Mouse (Mus musculus): ENCODE data around the gene Creb3l4. TPM values are rescaled to one million over a fixed set of nuclear protein-coding genes. Genes with fewer than 3 reads are reported as not detected.

The Creb3l4 gene
- polyA plus RNA-seq, 1 experiment from 2014 or later, result 28.9 TPM

- Histone ChIP-seq H3K9ac (ENCODE audit: low read length) (peak overlapping the region; percentile 83), H3K36me3 (ENCODE audit: control insufficient read depth, insufficient read depth, low read length) (peaks cover 22% of the 10 kb centered on the region), H3K4me3 (replicated peaks; ENCODE audit: low read length) (peak overlapping the region; percentile 72), H3K9me3 (replicated peaks; ENCODE audit: control insufficient read depth, low read length) (no peaks in the 10 kb centered on the region), H3K4me1 (ENCODE audit: control insufficient read depth, insufficient read depth, low read length) (peaks cover 22% of the 10 kb centered on the region), H3K27me3 (ENCODE audit: control insufficient read depth, insufficient read depth, low read length) (no peaks in the 10 kb centered on the region), H3K4me2 (ENCODE audit: low read depth, low read length) (peak overlapping the region; percentile 99), H3K27ac (ENCODE audit: low read length) (no peak overlapping the region)
- 6% methylated on average over 5 of the region's 5 CpGs for WGBS
- no peak for ATAC-seq (ENCODE audit: insufficient read depth, low FRiP score)
Measured at GRCm38 (mm10) chr3:90212723-90213122, 30.6 kb downstream of the Creb3l4 start.

- ATAC-seq (ENCODE audit: insufficient read depth, low FRiP score), result no peak
- Histone ChIP-seq H3K4me2 (ENCODE audit: low read depth, low read length) (peak overlapping the region; percentile 99), H3K27me3 (ENCODE audit: control insufficient read depth, insufficient read depth, low read length) (no peaks in the 10 kb centered on the region), H3K4me1 (ENCODE audit: control insufficient read depth, insufficient read depth, low read length) (peaks cover 22% of the 10 kb centered on the region), H3K9me3 (replicated peaks; ENCODE audit: control insufficient read depth, low read length) (no peaks in the 10 kb centered on the region), H3K36me3 (ENCODE audit: control insufficient read depth, insufficient read depth, low read length) (peaks cover 22% of the 10 kb centered on the region), H3K9ac (ENCODE audit: low read length) (peak overlapping the region; percentile 83), H3K4me3 (replicated peaks; ENCODE audit: low read length) (peak overlapping the region; percentile 72), H3K27ac (ENCODE audit: low read length) (peak overlapping the region; percentile 38; the same call in 1 of the 2 replicates)
- 59% methylated on average over 13 of the region's 13 CpGs for WGBS
Measured at GRCm38 (mm10) chr3:90211475-90212398, 31.6 kb downstream of the Creb3l4 start.

DNA sequence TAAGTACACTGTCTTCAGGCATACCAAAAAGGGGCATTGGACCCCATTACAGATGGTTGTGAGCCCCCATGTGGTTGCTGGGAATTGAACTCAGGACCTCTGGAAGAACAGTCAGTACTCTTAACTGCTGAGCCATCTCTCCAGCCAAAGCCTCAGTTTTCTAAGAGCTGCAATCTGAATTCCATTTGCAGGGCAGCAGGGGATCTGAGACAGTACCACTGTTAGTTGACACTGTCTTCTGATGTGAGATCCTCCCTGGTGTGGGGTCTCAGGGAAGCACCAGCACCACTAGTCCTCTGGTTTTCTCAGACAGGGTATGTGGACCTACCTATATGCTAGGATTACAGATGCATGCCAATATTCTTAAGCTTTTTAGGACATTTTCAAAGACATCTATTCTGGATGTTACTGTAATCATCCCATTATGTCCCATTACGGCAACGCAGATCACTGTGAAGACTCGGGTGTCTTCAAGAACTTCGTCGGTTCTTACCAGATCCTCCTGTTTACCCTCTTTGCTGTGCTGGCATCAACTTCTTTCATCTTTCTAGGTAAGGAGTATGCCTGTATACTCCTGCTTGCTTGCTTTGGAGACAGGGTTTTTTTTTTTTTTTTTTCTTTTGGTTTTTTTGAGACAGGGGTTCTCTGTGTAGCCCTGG lies 33.3 kb downstream of the Creb3l4 start:
- no peak for ATAC-seq (ENCODE audit: insufficient read depth, low FRiP score)
- Histone ChIP-seq H3K4me3 (replicated peaks; ENCODE audit: low read length) (no peak overlapping the region), H3K27me3 (ENCODE audit: control insufficient read depth, insufficient read depth, low read length) (no peaks in the 10 kb centered on the region), H3K4me2 (ENCODE audit: low read depth, low read length) (no peak overlapping the region), H3K36me3 (ENCODE audit: control insufficient read depth, insufficient read depth, low read length) (peaks cover 22% of the 10 kb centered on the region), H3K9ac (ENCODE audit: low read length) (no peak overlapping the region), H3K27ac (ENCODE audit: low read length) (no peak overlapping the region), H3K9me3 (replicated peaks; ENCODE audit: control insufficient read depth, low read length) (no peaks in the 10 kb centered on the region), H3K4me1 (ENCODE audit: control insufficient read depth, insufficient read depth, low read length) (peaks cover 22% of the 10 kb centered on the region)
- 85% methylated on average over 5 of the region's 5 CpGs for WGBS

DNA sequence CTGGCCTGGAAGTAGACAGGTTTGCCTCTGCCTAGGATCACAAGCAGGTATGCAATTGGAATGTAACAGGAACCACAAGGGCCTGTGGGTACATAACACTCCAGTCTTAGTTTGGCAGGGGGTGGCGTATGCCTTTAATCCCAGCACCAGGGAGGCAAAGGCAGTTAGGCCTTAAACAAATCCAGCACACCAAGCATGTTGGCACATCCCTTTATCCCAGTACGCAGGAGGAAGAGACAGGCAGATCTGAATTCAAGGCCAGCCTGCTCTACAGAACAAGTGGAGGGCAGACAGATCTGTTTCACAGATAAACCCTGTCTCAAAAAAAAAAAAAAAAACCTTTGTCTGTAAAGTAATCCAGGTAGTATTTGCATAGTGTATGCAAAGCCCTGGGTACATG lies 34.6 kb downstream of the Creb3l4 start:
- Histone ChIP-seq H3K9ac (ENCODE audit: low read length) (no peak overlapping the region), H3K27me3 (ENCODE audit: control insufficient read depth, insufficient read depth, low read length) (no peaks in the 10 kb centered on the region), H3K4me2 (ENCODE audit: low read depth, low read length) (no peak overlapping the region), H3K27ac (ENCODE audit: low read length) (no peak overlapping the region), H3K9me3 (replicated peaks; ENCODE audit: control insufficient read depth, low read length) (no peaks in the 10 kb centered on the region), H3K36me3 (ENCODE audit: control insufficient read depth, insufficient read depth, low read length) (peaks cover 22% of the 10 kb centered on the region), H3K4me1 (ENCODE audit: control insufficient read depth, insufficient read depth, low read length) (peaks cover 16% of the 10 kb centered on the region), H3K4me3 (replicated peaks; ENCODE audit: low read length) (no peak overlapping the region)
- ATAC-seq (ENCODE audit: insufficient read depth, low FRiP score), result no peak
- 69% methylated on average over 2 of the region's 2 CpGs for WGBS

- WGBS, result 97% methylated on average over 2 of the region's 2 CpGs
Measured at GRCm38 (mm10) chr3:90204582-90204981, 38.7 kb downstream of the Creb3l4 start.

DNA sequence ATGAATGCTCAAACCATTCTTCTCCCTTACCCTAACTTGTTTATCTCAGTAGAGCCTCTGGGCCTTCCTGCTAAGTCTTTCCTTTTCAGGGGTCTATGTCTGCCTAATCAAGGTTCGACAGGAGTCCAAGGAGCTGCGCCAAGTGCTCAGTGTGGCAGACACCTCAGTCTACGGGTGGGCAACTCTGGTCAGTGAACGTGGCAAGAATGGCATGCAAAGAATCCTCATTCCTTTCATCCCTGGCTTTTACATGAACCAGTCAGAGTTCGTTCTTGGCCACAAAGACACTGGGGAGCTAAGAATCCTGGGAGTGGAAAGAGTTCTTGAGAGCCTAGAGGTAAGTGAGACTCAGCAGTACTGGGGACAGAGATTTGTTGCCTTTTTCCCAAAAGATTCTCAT lies 39.7 kb downstream of the Creb3l4 start:
- Histone ChIP-seq H3K9ac (ENCODE audit: low read length) (no peak overlapping the region), H3K36me3 (ENCODE audit: control insufficient read depth, insufficient read depth, low read length) (0 out of 2 replicates have a peak, but pooled peaks cover 8% of the 10 kb centered on the region), H3K9me3 (replicated peaks; ENCODE audit: control insufficient read depth, low read length) (no peaks in the 10 kb centered on the region), H3K27me3 (ENCODE audit: control insufficient read depth, insufficient read depth, low read length) (no peaks in the 10 kb centered on the region), H3K4me1 (ENCODE audit: control insufficient read depth, insufficient read depth, low read length) (no peaks in the 10 kb centered on the region), H3K4me3 (replicated peaks; ENCODE audit: low read length) (no peak overlapping the region), H3K4me2 (ENCODE audit: low read depth, low read length) (no peak overlapping the region), H3K27ac (ENCODE audit: low read length) (no peak overlapping the region)
- 63% methylated on average over 5 of the region's 5 CpGs for WGBS
- no peak for ATAC-seq (ENCODE audit: insufficient read depth, low FRiP score)

More at GRCm38 (mm10) chr3:90204582-90204981, 38.7 kb downstream of the Creb3l4 start:
- H3K27ac ChIP-seq (ENCODE audit: low read length), result no peak overlapping the region
- no peaks in the 10 kb centered on the region for H3K4me1 ChIP-seq (ENCODE audit: control insufficient read depth, insufficient read depth, low read length)
- H3K27me3 ChIP-seq (ENCODE audit: control insufficient read depth, insufficient read depth, low read length), result no peaks in the 10 kb centered on the region
- no peak overlapping the region for H3K4me2 ChIP-seq (ENCODE audit: low read depth, low read length)
- H3K9me3 ChIP-seq (replicated peaks; ENCODE audit: control insufficient read depth, low read length), result no peaks in the 10 kb centered on the region
- no peak for ATAC-seq (ENCODE audit: insufficient read depth, low FRiP score)
- 0 out of 2 replicates have a peak, but pooled peaks cover 12% of the 10 kb centered on the region for H3K36me3 ChIP-seq (ENCODE audit: control insufficient read depth, insufficient read depth, low read length)
- no peak overlapping the region for H3K9ac ChIP-seq (ENCODE audit: low read length)
- no peak overlapping the region for H3K4me3 ChIP-seq (replicated peaks; ENCODE audit: low read length)

DNA sequence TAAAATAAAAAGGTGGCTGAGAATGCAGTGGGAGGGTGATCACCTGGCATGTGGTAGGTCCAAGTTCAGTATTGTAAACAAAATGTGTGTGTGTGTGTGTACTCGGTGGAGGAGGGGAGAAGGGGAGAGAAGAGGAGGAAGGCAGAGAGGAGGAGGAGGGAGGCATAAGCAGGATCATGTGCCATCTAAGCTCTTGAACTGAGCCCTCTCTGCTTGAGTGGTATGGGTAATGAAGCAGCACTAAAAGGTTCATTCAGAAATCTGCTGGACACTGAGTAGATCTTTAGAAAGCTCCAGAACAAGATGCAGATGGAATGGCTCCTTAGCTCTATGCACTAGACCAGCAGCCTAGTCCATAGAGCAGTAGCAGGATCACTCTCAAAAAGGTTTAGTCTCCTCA lies 40.4 kb downstream of the Creb3l4 start:
- H3K4me2 ChIP-seq (ENCODE audit: low read depth, low read length), result no peak overlapping the region
- H3K36me3 ChIP-seq (ENCODE audit: control insufficient read depth, insufficient read depth, low read length), result 0 out of 2 replicates have a peak, but pooled peaks cover 2% of the 10 kb centered on the region
- ATAC-seq (ENCODE audit: insufficient read depth, low FRiP score), result no peak
- H3K27ac ChIP-seq (ENCODE audit: low read length), result no peak overlapping the region
- 43% methylated on average over 1 of the region's 1 CpGs for WGBS
- H3K9ac ChIP-seq (ENCODE audit: low read length), result no peak overlapping the region
- no peaks in the 10 kb centered on the region for H3K4me1 ChIP-seq (ENCODE audit: control insufficient read depth, insufficient read depth, low read length)
- H3K27me3 ChIP-seq (ENCODE audit: control insufficient read depth, insufficient read depth, low read length), result no peaks in the 10 kb centered on the region
- H3K9me3 ChIP-seq (replicated peaks; ENCODE audit: control insufficient read depth, low read length), result no peaks in the 10 kb centered on the region
- no peak overlapping the region for H3K4me3 ChIP-seq (replicated peaks; ENCODE audit: low read length)

- Histone ChIP-seq H3K36me3 (ENCODE audit: control insufficient read depth, insufficient read depth, low read length) (no peaks in the 10 kb centered on the region), H3K4me3 (replicated peaks; ENCODE audit: low read length) (no peak overlapping the region), H3K27ac (ENCODE audit: low read length) (no peak overlapping the region), H3K4me1 (ENCODE audit: control insufficient read depth, insufficient read depth, low read length) (no peaks in the 10 kb centered on the region), H3K9ac (ENCODE audit: low read length) (no peak overlapping the region), H3K9me3 (replicated peaks; ENCODE audit: control insufficient read depth, low read length) (no peaks in the 10 kb centered on the region), H3K27me3 (ENCODE audit: control insufficient read depth, insufficient read depth, low read length) (no peaks in the 10 kb centered on the region), H3K4me2 (ENCODE audit: low read depth, low read length) (no peak overlapping the region)
- no peak for ATAC-seq (ENCODE audit: insufficient read depth, low FRiP score)
- 58% methylated on average over 1 of the region's 1 CpGs for WGBS
Measured at GRCm38 (mm10) chr3:90197548-90197947, 45.8 kb downstream of the Creb3l4 start.

DNA sequence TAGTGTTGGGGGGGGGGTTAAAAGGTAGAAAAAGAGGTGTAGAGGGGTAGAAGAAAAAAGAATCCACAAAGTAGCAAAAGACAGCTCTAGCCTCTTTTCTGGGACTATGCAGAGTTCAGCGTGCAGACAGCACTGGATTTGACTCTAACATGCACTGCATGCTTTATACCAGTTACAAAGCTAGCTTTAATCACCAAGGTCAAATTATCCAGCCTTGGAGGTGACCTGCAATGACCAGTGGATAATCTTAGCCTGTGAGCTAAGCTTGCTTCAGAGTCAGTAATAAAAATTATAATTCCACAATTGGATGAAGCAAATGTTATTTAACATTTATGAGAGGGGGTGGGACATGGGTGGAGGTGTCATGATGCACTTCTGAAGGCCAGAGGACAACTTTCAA lies 47.7 kb downstream of the Creb3l4 start:
- Histone ChIP-seq H3K9ac (ENCODE audit: low read length) (no peak overlapping the region), H3K27ac (ENCODE audit: low read length) (no peak overlapping the region), H3K36me3 (ENCODE audit: control insufficient read depth, insufficient read depth, low read length) (no peaks in the 10 kb centered on the region), H3K4me3 (replicated peaks; ENCODE audit: low read length) (no peak overlapping the region), H3K4me1 (ENCODE audit: control insufficient read depth, insufficient read depth, low read length) (no peaks in the 10 kb centered on the region), H3K27me3 (ENCODE audit: control insufficient read depth, insufficient read depth, low read length) (no peaks in the 10 kb centered on the region), H3K4me2 (ENCODE audit: low read depth, low read length) (no peak overlapping the region), H3K9me3 (replicated peaks; ENCODE audit: control insufficient read depth, low read length) (no peaks in the 10 kb centered on the region)
- ATAC-seq (ENCODE audit: insufficient read depth, low FRiP score), result no peak
- 71% methylated on average over 1 of the region's 1 CpGs for WGBS

All from stomach, embryonic 16.5 days (tissue).